ENCODE assay signal across 10 mouse cellular contexts in the genomic region with DNA sequence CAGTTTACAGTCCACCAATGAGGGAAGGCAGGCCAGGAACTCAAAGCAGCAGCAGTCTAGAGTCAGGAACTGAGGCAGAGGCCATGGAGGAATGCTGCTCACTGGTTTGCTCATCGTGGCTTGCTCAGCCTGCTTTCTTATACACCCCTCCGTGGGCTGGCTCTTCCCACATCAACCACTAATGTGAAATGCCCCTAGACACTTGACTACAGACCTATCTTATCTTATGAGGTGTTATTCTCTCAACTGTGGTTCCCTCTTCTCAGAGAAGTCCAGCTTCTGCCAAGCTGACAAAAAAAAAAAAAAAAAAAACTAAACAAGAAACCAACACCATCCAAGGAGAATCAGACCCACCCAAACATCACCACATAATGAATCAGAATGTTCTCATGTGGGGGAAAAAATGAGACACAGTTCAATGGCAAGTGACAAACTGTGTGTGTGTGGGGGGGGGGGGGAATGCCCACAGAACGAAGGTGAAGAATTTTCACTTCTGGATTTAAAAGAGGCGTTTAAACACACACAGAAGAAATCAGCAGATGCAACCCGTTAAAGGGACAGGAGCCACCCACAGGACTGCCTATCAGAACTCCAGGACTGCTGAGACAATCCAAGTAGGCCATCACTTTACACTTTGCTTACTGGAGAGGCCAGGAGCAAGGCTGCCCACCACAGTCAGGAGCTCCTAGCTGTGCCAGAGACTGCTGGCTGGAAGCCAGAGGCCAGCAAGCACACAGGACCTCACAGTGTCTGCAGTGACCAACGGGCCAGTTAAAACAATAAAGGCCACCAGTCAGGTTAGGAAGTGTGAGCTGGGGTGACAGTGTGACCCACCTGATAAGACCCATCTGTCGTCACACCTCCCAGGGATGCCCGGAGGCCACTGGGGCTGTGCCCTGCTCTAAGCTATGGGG.
DNase-seq lines count a peak whose midpoint lies in the region; ATAC-seq lines count a peak whose summit lies in the region.
"Had no signal": no experiment of that assay in that cellular context is flagged by ENCODE, and none has a peak within 500 bp of the region (broad histone marks: within the 10 kb centered on the region; RNA-seq: fewer than 3 reads in every experiment).

No protein-coding gene starts in this region.

- H3K4me1 ChIP-seq in lung, embryonic 16.5 days (replicated peaks; ENCODE audit: control insufficient read depth, insufficient read depth, low read length): 0 out of 2 replicates have a peak, but pooled peaks cover 2% of the 10 kb centered on the region
- peaks cover 8% of the 10 kb centered on the region; the same call in 1 of the 2 replicates for H3K4me1 ChIP-seq in heart, embryonic 11.5 days (ENCODE audit: control insufficient read depth, insufficient read depth, low read length)
- H3K4me1 ChIP-seq in liver, embryonic 15.5 days (replicated peaks): no peaks in the 10 kb centered on the region
- no peaks in the 10 kb centered on the region for H3K4me1 ChIP-seq in hindbrain, embryonic 12.5 days
- H3K4me1 ChIP-seq: forebrain, embryonic 12.5 days; midbrain, embryonic 15.5 days had no signal

- 52% methylated on average over 8 of the region's 8 CpGs for WGBS in lung, embryonic 16.5 days
- WGBS in heart, embryonic 11.5 days (ENCODE audit: insufficient replicate concordance): 28% methylated on average over 8 of the region's 8 CpGs
- 49% methylated on average over 8 of the region's 8 CpGs for WGBS in liver, embryonic 15.5 days (ENCODE audit: insufficient replicate concordance)
- 87% methylated on average over 8 of the region's 8 CpGs for WGBS in hindbrain, embryonic 12.5 days

- no peak overlapping the region for H3K4me3 ChIP-seq in lung, embryonic 16.5 days (ENCODE audit: low read length)
- H3K4me3 ChIP-seq in heart, embryonic 11.5 days (ENCODE audit: low read depth, low read length): no peak overlapping the region
- H3K4me3 ChIP-seq in liver, embryonic 15.5 days (replicated peaks): no peak overlapping the region
- no peak overlapping the region for H3K4me3 ChIP-seq in hindbrain, embryonic 12.5 days
- H3K4me3 ChIP-seq: forebrain, embryonic 12.5 days; midbrain, embryonic 15.5 days had no signal

- H3K9me3 ChIP-seq in lung, embryonic 16.5 days (ENCODE audit: control insufficient read depth, low read length): no peaks in the 10 kb centered on the region
- H3K9me3 ChIP-seq in heart, embryonic 11.5 days (replicated peaks; ENCODE audit: control insufficient read depth, low read length): no peaks in the 10 kb centered on the region
- H3K9me3 ChIP-seq in liver, embryonic 15.5 days (replicated peaks): no peaks in the 10 kb centered on the region
- no peaks in the 10 kb centered on the region for H3K9me3 ChIP-seq in hindbrain, embryonic 12.5 days (replicated peaks)
- H3K9me3 ChIP-seq: forebrain, embryonic 12.5 days; midbrain, embryonic 15.5 days had no signal

- no peak for DNase-seq in lung, postnatal 14 days
- no peak for DNase-seq in spleen, adult 18-20 months

- peak; percentile 59; the same call in 1 of the 2 replicates for ATAC-seq in lung, embryonic 16.5 days (ENCODE audit: low read depth)
- peak; percentile 65 for ATAC-seq in cerebellum, adult (ENCODE audit: insufficient number of reproducible peaks, low FRiP score, low TSS enrichment)
- ATAC-seq in heart, embryonic 11.5 days (replicated peaks; ENCODE audit: insufficient number of reproducible peaks, low FRiP score, low TSS enrichment): peak; percentile 74
- ATAC-seq in liver, embryonic 15.5 days (ENCODE audit: insufficient read depth): peak; percentile 34; the same call in 1 of the 2 replicates
- ATAC-seq in erythroid progenitor cell, adult 5-6 weeks (replicated peaks; ENCODE audit: low FRiP score, poor library complexity, severe bottlenecking): no peak
- no peak for ATAC-seq in hindbrain, embryonic 12.5 days (ENCODE audit: low FRiP score)
- ATAC-seq: midbrain, embryonic 15.5 days had no signal

- H3K36me3 ChIP-seq in lung, embryonic 16.5 days (ENCODE audit: control insufficient read depth, insufficient read depth, low read length): 0 out of 2 replicates have a peak, but pooled peaks cover 2% of the 10 kb centered on the region
- H3K36me3 ChIP-seq in heart, embryonic 11.5 days (ENCODE audit: control insufficient read depth, insufficient read depth, low read length): peaks cover 3% of the 10 kb centered on the region; the same call in 1 of the 2 replicates
- peaks cover 26% of the 10 kb centered on the region; the same call in 1 of the 2 replicates for H3K36me3 ChIP-seq in liver, embryonic 15.5 days (replicated peaks)
- 0 out of 2 replicates have a peak, but pooled peaks cover 3% of the 10 kb centered on the region for H3K36me3 ChIP-seq in hindbrain, embryonic 12.5 days

- H3K4me2 ChIP-seq in lung, embryonic 16.5 days (ENCODE audit: low read depth, low read length): no peak overlapping the region
- no peak overlapping the region for H3K4me2 ChIP-seq in heart, embryonic 11.5 days
- no peak overlapping the region for H3K4me2 ChIP-seq in liver, embryonic 15.5 days
- H3K4me2 ChIP-seq in hindbrain, embryonic 12.5 days (replicated peaks): no peak overlapping the region
- H3K4me2 ChIP-seq: forebrain, embryonic 12.5 days; midbrain, embryonic 15.5 days had no signal

- H3K9ac ChIP-seq in lung, embryonic 16.5 days (ENCODE audit: low read length): no peak overlapping the region
- no peak overlapping the region for H3K9ac ChIP-seq in heart, embryonic 11.5 days (ENCODE audit: low read depth, low read length)
- no peak overlapping the region for H3K9ac ChIP-seq in liver, embryonic 15.5 days
- H3K9ac ChIP-seq in hindbrain, embryonic 12.5 days: no peak overlapping the region
- H3K9ac ChIP-seq: forebrain, embryonic 12.5 days; midbrain, embryonic 15.5 days had no signal

- H3K27me3 ChIP-seq in lung, embryonic 16.5 days (ENCODE audit: control insufficient read depth, insufficient read depth, low read depth, low read length): no peaks in the 10 kb centered on the region
- no peaks in the 10 kb centered on the region for H3K27me3 ChIP-seq in heart, embryonic 11.5 days (ENCODE audit: control insufficient read depth, insufficient read depth, low read length)
- H3K27me3 ChIP-seq in liver, embryonic 15.5 days: no peaks in the 10 kb centered on the region
- no peaks in the 10 kb centered on the region for H3K27me3 ChIP-seq in hindbrain, embryonic 12.5 days
- H3K27me3 ChIP-seq: forebrain, embryonic 12.5 days; midbrain, embryonic 15.5 days had no signal

- no peak overlapping the region for H3K27ac ChIP-seq in lung, embryonic 16.5 days (ENCODE audit: low read length)
- H3K27ac ChIP-seq in heart, embryonic 11.5 days (ENCODE audit: low read depth, low read length): 0 out of 2 replicates have a peak overlapping the region, but pooled peaks have one; percentile 15
- no peak overlapping the region for H3K27ac ChIP-seq in liver, embryonic 15.5 days (replicated peaks)
- no peak overlapping the region for H3K27ac ChIP-seq in hindbrain, embryonic 12.5 days
- H3K27ac ChIP-seq: forebrain, embryonic 12.5 days; midbrain, embryonic 15.5 days had no signal

Comparison
In these comparisons a context has a peak if more than half of its experiments do, and no peak if none do; other contexts are left out.
1. ATAC-seq: peak in lung, embryonic 16.5 days (single experiment), cerebellum, adult (single experiment), heart, embryonic 11.5 days (single experiment) and liver, embryonic 15.5 days (single experiment); none in erythroid progenitor cell, adult 5-6 weeks (single experiment) and hindbrain, embryonic 12.5 days (single experiment).